ENCODE assay signal across 10 mouse cellular contexts in the genomic region with DNA sequence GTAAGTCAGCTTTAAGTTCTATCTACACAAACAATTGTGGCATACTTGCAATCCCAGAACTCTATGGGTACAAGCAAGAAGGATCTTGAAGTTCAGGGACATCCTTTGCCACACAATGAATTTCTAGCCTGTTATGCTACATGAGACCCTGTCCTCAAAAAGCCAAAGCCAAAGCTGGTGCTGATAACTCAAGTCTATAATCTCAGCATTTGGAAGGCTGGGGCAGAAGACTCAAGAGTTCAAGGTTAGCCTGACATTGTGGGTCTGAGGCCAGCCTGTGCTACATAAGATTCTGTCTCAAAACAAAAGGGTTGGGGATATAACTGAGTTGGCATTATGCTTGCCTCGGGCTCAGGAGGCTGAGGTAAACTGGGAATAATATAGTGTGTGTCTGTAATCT. TPM values are rescaled to one million over a fixed set of nuclear protein-coding genes. Genes with fewer than 3 reads are reported as not detected.
DNase-seq lines count a peak whose midpoint lies in the region; ATAC-seq and TF ChIP-seq lines count a peak whose summit lies in the region.
"Had no signal": no experiment of that assay in that cellular context is flagged by ENCODE, and none has a peak within 500 bp of the region (broad histone marks: within the 10 kb centered on the region; RNA-seq: fewer than 3 reads in every experiment).

No protein-coding gene starts in this region.

- no peak for DNase-seq in kidney, postnatal 0 days (ENCODE audit: low spot score)
- DNase-seq in kidney, postnatal 14 days: no peak
- DNase-seq in yolk sac, embryonic 10.5 days (ENCODE audit: low spot score): no peak
- DNase-seq in frontal cortex, postnatal 14 days (ENCODE audit: low spot score in 2 of 2): no peak
- no peak for DNase-seq in gastrocnemius, adult 18-20 months (ENCODE audit: low spot score)

- peaks cover 48% of the 10 kb centered on the region for H3K79me2 ChIP-seq in myocyte (ENCODE audit: control insufficient read depth, insufficient read depth)

- H3K4me3 ChIP-seq in kidney, postnatal 0 days (replicated peaks; ENCODE audit: low read depth, low read length): peak overlapping the region; percentile 87; the same call in 1 of the 2 replicates
- H3K4me3 ChIP-seq in embryonic facial prominence, embryonic 13.5 days: peak overlapping the region; percentile 72
- peak overlapping the region; percentile 85 for H3K4me3 ChIP-seq in intestine, embryonic 15.5 days (replicated peaks)
- H3K4me3 ChIP-seq in myocyte: peak overlapping the region; percentile 55

- H3K27ac ChIP-seq in kidney, postnatal 0 days: 0 out of 2 replicates have a peak overlapping the region, but pooled peaks have one; percentile 1
- H3K27ac ChIP-seq in embryonic facial prominence, embryonic 13.5 days: no peak overlapping the region
- H3K27ac ChIP-seq in intestine, embryonic 15.5 days: no peak overlapping the region

- TF ChIP-seq CTCF in kidney, postnatal 0 days (IDR thresholded peaks at IDR 0.05; ENCODE audit: low read depth): no peak

- ATAC-seq in kidney, postnatal 0 days (replicated peaks; ENCODE audit: low FRiP score, low read depth): no peak
- no peak for ATAC-seq in embryonic facial prominence, embryonic 13.5 days (ENCODE audit: insufficient number of reproducible peaks, insufficient read depth, low FRiP score, low TSS enrichment, low read depth)
- no peak for ATAC-seq in intestine, embryonic 15.5 days

- WGBS in kidney, postnatal 0 days: 69% methylated on average over 1 of the region's 1 CpGs
- WGBS in embryonic facial prominence, embryonic 13.5 days: 69% methylated on average over 1 of the region's 1 CpGs
- 60% methylated on average over 1 of the region's 1 CpGs for WGBS in intestine, embryonic 15.5 days

- peaks cover 5% of the 10 kb centered on the region; the same call in 1 of the 2 replicates for H3K4me1 ChIP-seq in kidney, postnatal 0 days (replicated peaks; ENCODE audit: insufficient read depth, low read length)
- H3K4me1 ChIP-seq in embryonic facial prominence, embryonic 13.5 days: peaks cover 12% of the 10 kb centered on the region
- 0 out of 2 replicates have a peak, but pooled peaks cover 5% of the 10 kb centered on the region for H3K4me1 ChIP-seq in intestine, embryonic 15.5 days (replicated peaks)

- TF ChIP-seq POLR2A in myocyte (IDR thresholded peaks at IDR 0.05; ENCODE audit: insufficient read length, low read depth): no peak

- peak overlapping the region; percentile 49 for H3K4me2 ChIP-seq in kidney, postnatal 0 days (ENCODE audit: low read length)
- H3K4me2 ChIP-seq in embryonic facial prominence, embryonic 13.5 days: peak overlapping the region; percentile 64
- peak overlapping the region; percentile 72 for H3K4me2 ChIP-seq in intestine, embryonic 15.5 days (replicated peaks)
- peak overlapping the region; percentile 94 for H3K4me2 ChIP-seq in myocyte (ENCODE audit: low read depth)

- H3K9me3 ChIP-seq in kidney, postnatal 0 days (replicated peaks; ENCODE audit: low read length): no peaks in the 10 kb centered on the region
- no peaks in the 10 kb centered on the region for H3K9me3 ChIP-seq in embryonic facial prominence, embryonic 13.5 days
- H3K9me3 ChIP-seq in intestine, embryonic 15.5 days: no peaks in the 10 kb centered on the region

- no peak overlapping the region for H3K9ac ChIP-seq in kidney, postnatal 0 days (ENCODE audit: low read depth, low read length)
- no peak overlapping the region; the same call in 1 of the 2 replicates for H3K9ac ChIP-seq in embryonic facial prominence, embryonic 13.5 days
- H3K9ac ChIP-seq in intestine, embryonic 15.5 days: no peak overlapping the region

- no peaks in the 10 kb centered on the region for H3K27me3 ChIP-seq in kidney, postnatal 0 days (ENCODE audit: insufficient read depth, low read length)
- H3K27me3 ChIP-seq in embryonic facial prominence, embryonic 13.5 days: no peaks in the 10 kb centered on the region
- no peaks in the 10 kb centered on the region for H3K27me3 ChIP-seq in intestine, embryonic 15.5 days (replicated peaks)
- no peaks in the 10 kb centered on the region for H3K27me3 ChIP-seq in myocyte (ENCODE audit: control insufficient read depth, insufficient read depth, insufficient read length)

- H3ac ChIP-seq in myocyte (ENCODE audit: control insufficient read depth, insufficient read length): no peak overlapping the region

- peaks cover 9% of the 10 kb centered on the region for H3K36me3 ChIP-seq in kidney, postnatal 0 days (ENCODE audit: insufficient read depth, low read length)
- H3K36me3 ChIP-seq in embryonic facial prominence, embryonic 13.5 days: peaks cover 19% of the 10 kb centered on the region
- peaks cover 7% of the 10 kb centered on the region; the same call in 1 of the 2 replicates for H3K36me3 ChIP-seq in intestine, embryonic 15.5 days
- H3K36me3 ChIP-seq in myocyte (ENCODE audit: control insufficient read depth, insufficient read depth): peaks cover 19% of the 10 kb centered on the region

TF ChIP-seq in myocyte, 11 proteins besides CTCF, POLR2A, EP300 and RAD21:
- TF ChIP-seq TCF3 (IDR thresholded peaks at IDR 0.05; ENCODE audit: insufficient read length, low read depth) (no peak), REST (IDR thresholded peaks at IDR 0.05; ENCODE audit: insufficient read depth, insufficient read length) (no peak), CEBPB (IDR thresholded peaks at IDR 0.05; ENCODE audit: insufficient read depth, poor library complexity, severe bottlenecking) (no peak)

RNA-seq across cellular contexts. Expression of a gene that starts 1.1 kb away (rescaled TPM):
- polyA plus RNA-seq in kidney, postnatal 0 days (2015; fragmentation: Nextera tagmentation; extraction: Ambion mirVana): 34.3 and 36.0 TPM in 2 replicates
- polyA plus RNA-seq in embryonic facial prominence, embryonic 13.5 days (2015; fragmentation: Nextera tagmentation; extraction: Ambion mirVana): 34.9 and 36.0 TPM in 2 replicates
- polyA plus RNA-seq in intestine, embryonic 15.5 days (2015; fragmentation: Nextera tagmentation; extraction: Ambion mirVana): 23.3 and 25.5 TPM in 2 replicates
- polyA plus RNA-seq in myocyte (2012; fragmentation: generic; extraction: Trizol): 23.2 TPM
- total RNA-seq in gastrocnemius, adult 18-20 months (2021): 10 to 100 TPM; 13.4 to 15.6 TPM

RNA-seq across cellular contexts. Expression of a gene that starts 47.7 kb away (rescaled TPM):
- polyA plus RNA-seq in kidney, postnatal 0 days (2015; fragmentation: Nextera tagmentation; extraction: Ambion mirVana): 22.7 and 26.0 TPM in 2 replicates
- 13.7 and 21.2 TPM in 2 replicates for polyA plus RNA-seq in embryonic facial prominence, embryonic 13.5 days (2015; fragmentation: Nextera tagmentation; extraction: Ambion mirVana)
- 17.0 and 17.6 TPM in 2 replicates for polyA plus RNA-seq in intestine, embryonic 15.5 days (2015; fragmentation: Nextera tagmentation; extraction: Ambion mirVana)
- 7.2 TPM for polyA plus RNA-seq in myocyte (2012; fragmentation: generic; extraction: Trizol)
- total RNA-seq in gastrocnemius, adult 18-20 months (2021): 10 to 100 TPM in 1 of 2 experiments, 1 to 10 TPM in 1; 9.5 to 13.0 TPM

RNA-seq across cellular contexts. Expression of a gene that starts 57.4 kb away (rescaled TPM):
- not detected in 2 replicates for polyA plus RNA-seq in kidney, postnatal 0 days (2015; fragmentation: Nextera tagmentation; extraction: Ambion mirVana)
- polyA plus RNA-seq in embryonic facial prominence, embryonic 13.5 days (2015; fragmentation: Nextera tagmentation; extraction: Ambion mirVana): not detected in 2 replicates
- polyA plus RNA-seq in intestine, embryonic 15.5 days (2015; fragmentation: Nextera tagmentation; extraction: Ambion mirVana): not detected in 2 replicates
- polyA plus RNA-seq in myocyte (2012; fragmentation: generic; extraction: Trizol): not detected
- not detected for total RNA-seq in gastrocnemius, adult 18-20 months (2021)
- total RNA-seq: neutrophil, adult 5-6 weeks had no signal
- polyA plus RNA-seq: gonadal fat pad, adult 2 months had no signal
